Mouse (Mus musculus) MEL (cell line): ENCODE data around the gene Trem3. TPM values are rescaled to one million over a fixed set of nuclear protein-coding genes. Genes with fewer than 3 reads are reported as not detected.

ENCODE experiments used
- DNase-seq: peaks from one replicate; pipeline ENCODE4 v3.0.0; 2011; ENCODE audit warnings: low read depth, low spot score
- H3K27ac ChIP-seq: 2 replicates; pipeline ENCODE4 v1.5.1; 2012; ENCODE audit warnings: low read depth, mild to moderate bottlenecking, control low read depth, low read length, moderate library complexity; ENCODE audit not compliant: control insufficient read depth
- H3K27me3 ChIP-seq, 2 experiments: fragments of 150-350 bp in 1 of 2; sonication (generic) in 1 of 2; 2 replicates each; pipeline ENCODE4 v1.6.1; 2012; ENCODE audit warnings: low read length in 2 of 2, mild to moderate bottlenecking in 2 of 2, improper control_type of control experiment in 1 of 2, moderate library complexity in 1 of 2; ENCODE audit not compliant: insufficient read depth in 2 of 2, control insufficient read depth in 1 of 2
- H3K36me3 ChIP-seq, 2 experiments: 2 replicates each; pipeline ENCODE4 v1.6.1; 2012 to 2014; ENCODE audit warnings: low read length in 2 of 2, improper control_type of control experiment in 1 of 2, inconsistent platforms in 1 of 2, mild to moderate bottlenecking in 1 of 2; ENCODE audit not compliant: insufficient read depth in 2 of 2, control insufficient read depth in 1 of 2
- H3K4me1 ChIP-seq, 2 experiments: fragments of 150-350 bp in 1 of 2; sonication (generic) in 1 of 2; 2 replicates each; pipeline ENCODE4 v1.6.1; 2012; ENCODE audit warnings: low read length in 2 of 2, improper control_type of control experiment in 1 of 2, mild to moderate bottlenecking in 1 of 2; ENCODE audit not compliant: insufficient read depth in 2 of 2, control insufficient read depth in 1 of 2
- H3K4me3 ChIP-seq, 2 experiments: fragments of 150-350 bp in 1 of 2; sonication (generic) in 1 of 2; 2 replicates each; pipeline ENCODE4 v1.5.1; 2012; ENCODE audit warnings: low read depth in 2 of 2, low read length in 2 of 2, mild to moderate bottlenecking in 2 of 2, moderate library complexity in 2 of 2, control low read depth in 1 of 2, improper control_type of control experiment in 1 of 2; ENCODE audit not compliant: control insufficient read depth in 1 of 2, insufficient read depth in 1 of 2
- H3K79me2 ChIP-seq: 2 replicates; pipeline ENCODE4 v1.6.1; 2012; ENCODE audit warnings: mild to moderate bottlenecking, low read length, moderate library complexity; ENCODE audit not compliant: control insufficient read depth, poor library complexity, insufficient read depth
- H3K9ac ChIP-seq: 2 replicates; pipeline ENCODE4 v1.6.1; 2012; ENCODE audit warnings: low read depth, mild to moderate bottlenecking, control low read depth, low read length, moderate library complexity; ENCODE audit not compliant: control insufficient read depth, poor library complexity, severe bottlenecking
- H3K9me3 ChIP-seq: fragments of 150-350 bp; sonication (generic); replicated peaks from 2 replicates; pipeline ENCODE4 v1.6.1; 2012; ENCODE audit warnings: mild to moderate bottlenecking, low read length, improper control_type of control experiment, moderate library complexity; ENCODE audit not compliant: insufficient read depth
- CHD1 ChIP-seq: IDR thresholded peaks from 2 replicates; pipeline ENCODE4 v1.6.1; 2012; ENCODE audit warnings: low read depth, mild to moderate bottlenecking, inconsistent platforms, low read length, improper control_type of control experiment
- CHD2 ChIP-seq: IDR thresholded peaks from 2 replicates; pipeline ENCODE4 v1.6.1; 2011; ENCODE audit warnings: low read length, improper control_type of control experiment
- CTCF ChIP-seq, 3 experiments: IDR thresholded peaks in 2 of 3; conservative IDR thresholded peaks in 1 of 3; 2 replicates each; pipeline ENCODE4 v1.5.1; 2011 to 2012; ENCODE audit warnings: low read length in 3 of 3, low read depth in 2 of 3, mild to moderate bottlenecking in 2 of 3, improper control_type of control experiment in 1 of 3, inconsistent platforms in 1 of 3, mixed read lengths in 1 of 3, moderate library complexity in 1 of 3; ENCODE audit not compliant: control insufficient read depth in 1 of 3, insufficient read depth in 1 of 3, poor library complexity in 1 of 3, severe bottlenecking in 1 of 3
- ELF1 ChIP-seq: IDR thresholded peaks from 2 replicates; pipeline ENCODE4 v1.6.1; 2014; ENCODE audit warnings: low read depth, mild to moderate bottlenecking, inconsistent platforms, low read length, improper control_type of control experiment, moderate library complexity
- EP300 ChIP-seq, 2 experiments: IDR thresholded peaks; 2 replicates each; pipeline ENCODE4 v1.6.1; 2011; ENCODE audit warnings: improper control_type of control experiment in 2 of 2, low read length in 2 of 2, low read depth in 1 of 2, mild to moderate bottlenecking in 1 of 2
- HCFC1 ChIP-seq: IDR thresholded peaks from 2 replicates; pipeline ENCODE4 v1.6.1; 2012; ENCODE audit warnings: low read depth, mild to moderate bottlenecking, inconsistent platforms, low read length, improper control_type of control experiment, moderate library complexity
- JUND ChIP-seq: IDR thresholded peaks from 2 replicates; pipeline ENCODE4 v1.6.1; 2011; ENCODE audit warnings: low read depth, mild to moderate bottlenecking, improper control_type of control experiment, low read length
- KAT2A ChIP-seq: conservative IDR thresholded peaks from 2 replicates; pipeline ENCODE4 v1.6.1; 2012; ENCODE audit warnings: low read depth, low read length, improper control_type of control experiment, inconsistent platforms
- MAFK ChIP-seq: IDR thresholded peaks from 2 replicates; pipeline ENCODE4 v1.6.1; 2011; ENCODE audit warnings: low read depth, mild to moderate bottlenecking, low read length, improper control_type of control experiment, borderline replicate concordance
- MEF2A ChIP-seq: IDR thresholded peaks from 2 replicates; pipeline ENCODE4 v1.6.1; 2014; ENCODE audit warnings: low read depth, mild to moderate bottlenecking, inconsistent platforms, low read length, improper control_type of control experiment; ENCODE audit not compliant: poor library complexity, insufficient replicate concordance, severe bottlenecking; ENCODE audit errors: extremely low read depth
- MXI1 ChIP-seq: IDR thresholded peaks from 2 replicates; pipeline ENCODE4 v1.6.1; 2011; ENCODE audit warnings: mild to moderate bottlenecking, low read depth, low read length, improper control_type of control experiment
- MYB ChIP-seq: IDR thresholded peaks from 2 replicates; pipeline ENCODE4 v1.6.1; 2011; ENCODE audit warnings: mild to moderate bottlenecking, low read depth, low read length, improper control_type of control experiment
- MYC ChIP-seq: IDR thresholded peaks from 2 replicates; pipeline ENCODE4 v1.6.1; 2011; ENCODE audit warnings: low read depth, mild to moderate bottlenecking, low read length, improper control_type of control experiment, moderate library complexity
- NELFE ChIP-seq: IDR thresholded peaks from 2 replicates; pipeline ENCODE4 v1.6.1; 2011; ENCODE audit warnings: low read depth, low read length, improper control_type of control experiment
- NRF1 ChIP-seq: IDR thresholded peaks from 2 replicates; pipeline ENCODE4 v1.6.1; 2014; ENCODE audit warnings: low read depth, mild to moderate bottlenecking, inconsistent platforms, low read length, improper control_type of control experiment, moderate library complexity; ENCODE audit not compliant: poor library complexity, insufficient read depth, severe bottlenecking
- POLR2A ChIP-seq, 2 experiments: IDR thresholded peaks; 2 replicates each; pipeline ENCODE4 v1.6.1; 2011 to 2012; ENCODE audit warnings: low read length in 2 of 2, mild to moderate bottlenecking in 2 of 2, control low read depth in 1 of 2, improper control_type of control experiment in 1 of 2, low read depth in 1 of 2, moderate library complexity in 1 of 2; ENCODE audit not compliant: control insufficient read depth in 1 of 2, insufficient read depth in 1 of 2, poor library complexity in 1 of 2
- POLR2AphosphoS2 ChIP-seq: IDR thresholded peaks from 2 replicates; pipeline ENCODE4 v1.6.1; 2011; ENCODE audit warnings: low read length, improper control_type of control experiment
- RAD21 ChIP-seq: IDR thresholded peaks from 2 replicates; pipeline ENCODE4 v1.6.1; 2011; ENCODE audit warnings: mild to moderate bottlenecking, low read depth, low read length, improper control_type of control experiment
- RCOR1 ChIP-seq: IDR thresholded peaks from 2 replicates; pipeline ENCODE4 v1.6.1; 2012; ENCODE audit warnings: low read depth, mild to moderate bottlenecking, inconsistent platforms, low read length, improper control_type of control experiment
- SIN3A ChIP-seq: IDR thresholded peaks from 2 replicates; pipeline ENCODE4 v1.6.1; 2012; ENCODE audit warnings: low read length, improper control_type of control experiment, inconsistent platforms
- SMC3 ChIP-seq: IDR thresholded peaks from 2 replicates; pipeline ENCODE4 v1.6.1; 2011; ENCODE audit warnings: low read depth, low read length, improper control_type of control experiment
- TBP ChIP-seq: IDR thresholded peaks from 2 replicates; pipeline ENCODE4 v1.8.0; 2011; ENCODE audit warnings: low read depth, low read length, improper control_type of control experiment
- TCF12 ChIP-seq: IDR thresholded peaks from 2 replicates; pipeline ENCODE4 v1.6.1; 2014; ENCODE audit warnings: low read depth, mild to moderate bottlenecking, inconsistent platforms, low read length, improper control_type of control experiment, moderate library complexity
- ZC3H11A ChIP-seq: IDR thresholded peaks from 2 replicates; pipeline ENCODE4 v1.6.1; 2012; ENCODE audit warnings: low read depth, mild to moderate bottlenecking, inconsistent platforms, low read length, improper control_type of control experiment
- ZMIZ1 ChIP-seq: IDR thresholded peaks from 2 replicates; pipeline ENCODE4 v1.6.1; 2012; ENCODE audit warnings: low read depth, mild to moderate bottlenecking, inconsistent platforms, low read length, improper control_type of control experiment, moderate library complexity
- ZNF384 ChIP-seq: IDR thresholded peaks from 2 replicates; pipeline ENCODE4 v1.6.1; 2012; ENCODE audit warnings: low read depth, mild to moderate bottlenecking, inconsistent platforms, low read length, improper control_type of control experiment
- polyA plus RNA-seq, 2 experiments: library from polyadenylated mRNA; stranded (reverse) in 1 of 2; unstranded in 1 of 2; fragments of >175 nt in 1 of 2; fragments of >200 nt in 1 of 2; gene quantifications; 2 replicates each; pipeline versions ENCODE4 v1.2.1 to v1.2.4; 2012; ENCODE audit warnings: low replicate concordance in 2 of 2, low read depth in 1 of 2; ENCODE audit not compliant: insufficient read length in 2 of 2, insufficient read depth in 1 of 2, missing spikeins in 1 of 2
- total RNA-seq: library from RNA; depleted of rRNA; stranded (reverse); fragments of 300-350 nt; gene quantifications from 2 replicates; pipeline ENCODE4 v1.2.3, GENCODE M21; 2012

The Trem3 gene
- total and polyA plus RNA-seq, 3 experiments = not detected

DNA sequence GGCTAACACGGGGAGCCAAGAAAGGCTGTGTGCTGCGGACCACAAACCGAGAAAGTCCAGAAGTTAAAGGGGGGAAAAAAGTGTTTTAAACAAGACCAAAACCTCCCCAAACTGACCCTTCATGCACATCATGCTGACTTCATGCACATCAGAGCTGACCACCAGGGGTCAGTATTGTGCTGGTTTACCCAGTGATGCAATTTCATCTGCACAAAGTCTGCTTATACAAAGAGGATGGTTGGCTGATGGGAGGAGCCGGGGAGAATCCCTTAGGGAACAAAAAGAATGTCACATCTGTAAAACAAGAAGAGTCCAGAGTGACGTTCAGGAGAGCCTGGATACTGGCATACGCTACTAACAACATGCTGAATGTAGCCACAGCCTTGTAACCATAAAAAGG is 27.3 kb downstream of the Trem3 start:
- no peaks in the 10 kb centered on the region for H3K27me3 ChIP-seq
- no peaks in the 10 kb centered on the region for H3K79me2 ChIP-seq
- peaks cover 21 to 48% of the 10 kb centered on the region in 2 experiments for H3K4me1 ChIP-seq
- H3K9ac ChIP-seq = no peak overlapping the region
- DNase-seq = peak; percentile 91
- H3K36me3 ChIP-seq = peaks cover 0 to 53% of the 10 kb centered on the region in 2 experiments; a peak in 2 of 4 replicates
- H3K27ac ChIP-seq = no peak overlapping the region
- TF ChIP-seq ZC3H11A = peak; percentile 94
- no peak for TF ChIP-seq TCF12
- TF ChIP-seq ELF1 = no peak
- TF ChIP-seq CTCF (IDR thresholded peaks at IDR 0.05 in 2 of 3, conservative IDR thresholded peaks at IDR 0.05 in 1 of 3; ENCODE audit: control insufficient read depth in 1 of 3, insufficient read depth in 1 of 3, low read depth in 2 of 3, low read length in 3 of 3, poor library complexity in 1 of 3, severe bottlenecking in 1 of 3) = peak; percentile 84 to 93 (median 90)
- 0 out of 2 replicates have a peak, but pooled peaks have one; percentile 44 for TF ChIP-seq MYC
- peak; percentile 57 for TF ChIP-seq SIN3A
- TF ChIP-seq MYB = no peak
- no peak for TF ChIP-seq HCFC1
- TF ChIP-seq EP300 (IDR thresholded peaks at IDR 0.05; ENCODE audit: low read depth in 1 of 2, low read length in 2 of 2) = 0 out of 4 replicates have a peak, but pooled peaks of 1 of the 2 experiments have one; percentile 21
- peak; percentile 97 for TF ChIP-seq SMC3
- TF ChIP-seq ZNF384 = peak; percentile 50; the same call in 1 of the 2 replicates
- 0 out of 2 replicates have a peak, but pooled peaks have one; percentile 19 for TF ChIP-seq TBP
- no peak for TF ChIP-seq ZMIZ1
- TF ChIP-seq RAD21 = peak; percentile 94
- TF ChIP-seq, all 39 proteins: peak for 9
- no peaks in the 10 kb centered on the region for H3K9me3 ChIP-seq
- no peak overlapping the region for H3K4me3 ChIP-seq

DNA sequence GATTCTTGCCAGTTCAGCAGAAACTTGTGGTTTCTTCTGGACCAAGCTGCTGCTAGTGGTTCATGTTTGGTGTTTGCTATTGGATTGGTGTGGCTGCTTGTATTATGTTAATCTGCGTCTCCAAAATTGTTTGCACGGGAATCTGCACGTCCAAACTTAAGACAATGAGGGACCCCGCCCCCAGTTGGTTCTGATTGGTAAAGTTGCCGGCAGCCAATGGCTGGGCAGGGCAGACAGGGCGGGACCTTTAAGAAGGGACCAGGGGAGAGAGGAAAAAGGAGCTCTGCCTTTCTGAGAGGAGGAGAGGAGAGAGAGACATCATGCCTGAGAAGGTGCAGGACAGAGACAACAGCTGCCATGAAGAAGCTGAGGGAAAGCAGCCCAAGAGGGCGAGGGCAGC is 28.2 kb downstream of the Trem3 start:
- Histone ChIP-seq H3K27me3 (no peaks in the 10 kb centered on the region), H3K36me3 (peaks cover 0 to 45% of the 10 kb centered on the region in 2 experiments; a peak in 2 of 4 replicates), H3K27ac (no peak overlapping the region), H3K4me3 (no peak overlapping the region), H3K79me2 (no peaks in the 10 kb centered on the region), H3K4me1 (peaks cover 21 to 45% of the 10 kb centered on the region in 2 experiments), H3K9me3 (no peaks in the 10 kb centered on the region), H3K9ac (no peak overlapping the region)
- no peak for DNase-seq
- TF ChIP-seq POLR2AphosphoS2 (no peak), EP300 (IDR thresholded peaks at IDR 0.05; ENCODE audit: low read depth in 1 of 2, low read length in 2 of 2) (no peak), ZC3H11A (no peak), MXI1 (no peak), KAT2A (no peak), CHD2 (no peak), NELFE (no peak), NRF1 (no peak), TBP (no peak), HCFC1 (no peak), RCOR1 (no peak), POLR2A (IDR thresholded peaks at IDR 0.05; ENCODE audit: control insufficient read depth in 1 of 2, insufficient read depth in 1 of 2, low read depth in 1 of 2, low read length in 2 of 2, poor library complexity in 1 of 2) (no peak), RAD21 (no peak), CHD1 (no peak), JUND (no peak), MEF2A (no peak), MAFK (no peak)
